Mouse (Mus musculus) ES-Bruce4 (cell line): Measurements from ENCODE around the gene Cdc42. TPM values are rescaled to one million over a fixed set of nuclear protein-coding genes. Genes with fewer than 3 reads are reported as not detected.

Experiments used
- H3K27ac ChIP-seq: 2 replicates; pipeline ENCODE4 v1.5.1; 2012; ENCODE audit warnings: low read length, inconsistent platforms; ENCODE audit not compliant: insufficient read depth
- H3K27me3 ChIP-seq: 2 replicates; pipeline ENCODE4 v1.6.1; 2012; ENCODE audit warnings: mild to moderate bottlenecking, low read length, inconsistent platforms; ENCODE audit not compliant: control insufficient read depth, poor library complexity, insufficient read depth, severe bottlenecking
- H3K36me3 ChIP-seq: 2 replicates; pipeline ENCODE4 v1.6.1; 2012; ENCODE audit warnings: inconsistent platforms, mild to moderate bottlenecking, low read length, moderate library complexity; ENCODE audit not compliant: control insufficient read depth, poor library complexity, insufficient read depth, severe bottlenecking
- H3K4me1 ChIP-seq: one replicate; pipeline ENCODE4 v1.8.1; 2011; ENCODE audit warnings: low read length; ENCODE audit not compliant: control insufficient read depth, insufficient read depth
- H3K4me3 ChIP-seq: 2 replicates; pipeline ENCODE4 v1.5.1; 2011; ENCODE audit warnings: low read depth, mild to moderate bottlenecking, low read length
- H3K9ac ChIP-seq: 2 replicates; pipeline ENCODE4 v1.6.1; 2012; ENCODE audit warnings: low read depth, mild to moderate bottlenecking, inconsistent platforms; ENCODE audit not compliant: poor library complexity, severe bottlenecking
- H3K9me3 ChIP-seq: replicated peaks from 2 replicates; pipeline ENCODE4 v1.6.1; 2012; ENCODE audit warnings: mild to moderate bottlenecking, low read length, inconsistent platforms; ENCODE audit not compliant: control insufficient read depth, poor library complexity, insufficient read depth, severe bottlenecking
- CTCF ChIP-seq: IDR thresholded peaks from one replicate; pipeline ENCODE4 v1.8.1; 2011; ENCODE audit warnings: low read depth, low read length
- EP300 ChIP-seq: IDR thresholded peaks from 2 replicates; pipeline ENCODE4 v1.6.1; 2011; ENCODE audit warnings: low read depth, low read length; ENCODE audit not compliant: insufficient read depth
- POLR2A ChIP-seq: IDR thresholded peaks from one replicate; pipeline ENCODE4 v1.8.1; 2011; ENCODE audit warnings: low read length; ENCODE audit not compliant: insufficient read depth
- polyA plus RNA-seq: library from polyadenylated mRNA; stranded (reverse); fragments of >200 nt; gene quantifications from 2 replicates; pipeline ENCODE4 v1.2.4, GENCODE M21; 2011; ENCODE audit warnings: low read depth; ENCODE audit not compliant: missing spikeins, insufficient read depth, insufficient read length

The Cdc42 gene
- polyA plus RNA-seq, 1 experiment: 476 TPM

DNA sequence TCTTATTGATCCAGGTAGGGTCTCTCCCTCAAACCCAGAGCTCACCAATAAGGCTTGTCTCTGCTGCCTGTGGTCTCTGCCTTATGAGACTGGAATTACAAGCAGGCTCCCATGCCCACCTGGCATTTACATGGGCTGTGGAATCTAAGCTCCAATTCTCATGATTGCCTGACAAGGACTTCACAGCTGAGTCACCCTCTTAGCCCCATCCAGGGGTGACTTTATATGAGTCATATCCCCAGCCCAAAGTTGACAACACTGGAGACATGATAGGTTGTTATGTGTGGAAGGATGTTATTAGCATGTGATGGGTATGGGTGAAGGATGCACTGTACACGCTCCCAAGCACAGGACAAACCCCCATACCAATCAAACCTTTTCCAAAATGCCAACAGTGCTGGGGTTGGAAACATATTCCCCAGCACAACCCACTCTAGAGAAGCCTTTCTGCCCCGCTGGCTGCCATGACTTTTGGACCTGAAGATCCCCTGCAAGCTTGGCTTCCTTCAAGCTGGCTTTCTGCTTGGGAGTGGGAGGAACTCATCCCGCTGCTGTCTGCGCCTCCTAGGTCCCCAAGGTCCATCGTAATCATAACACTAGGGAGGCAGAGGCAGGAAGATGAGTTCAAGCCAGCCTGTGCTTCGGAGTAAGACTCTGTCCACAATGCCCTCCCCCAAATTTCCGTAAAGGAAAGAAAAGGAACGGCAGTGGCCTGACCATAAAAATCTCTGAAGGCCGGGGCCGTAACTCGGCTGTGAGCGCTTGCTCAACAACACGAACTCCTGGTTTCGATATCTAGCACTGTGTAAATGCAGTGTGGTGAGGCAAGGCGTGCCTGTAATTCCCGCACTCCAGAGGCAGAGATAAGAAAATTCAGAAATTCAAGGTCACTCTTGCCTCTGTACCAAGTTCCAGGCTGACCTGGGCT lies 14.3 kb upstream of the Cdc42 start:
- Histone ChIP-seq H3K9ac (no peak overlapping the region), H3K4me1 (peaks cover 6% of the 10 kb centered on the region), H3K27ac (no peak overlapping the region), H3K27me3 (no peaks in the 10 kb centered on the region), H3K4me3 (no peak overlapping the region), H3K36me3 (no peaks in the 10 kb centered on the region), H3K9me3 (no peaks in the 10 kb centered on the region)
- TF ChIP-seq POLR2A (no peak), CTCF (no peak), EP300 (no peak)

- H3K27ac ChIP-seq: no peak overlapping the region
Measured at GRCm38 (mm10) chr4:137369954-137370750, 12.6 kb upstream of the Cdc42 start.

GRCm38 (mm10) chr4:137368198-137368597 lies 10.7 kb upstream of the Cdc42 start:
- no peak for TF ChIP-seq POLR2A
- TF ChIP-seq EP300: no peak
- Histone ChIP-seq H3K36me3 (no peaks in the 10 kb centered on the region), H3K27me3 (no peaks in the 10 kb centered on the region), H3K9me3 (no peaks in the 10 kb centered on the region), H3K4me1 (peaks cover 2% of the 10 kb centered on the region), H3K4me3 (no peak overlapping the region), H3K27ac (no peak overlapping the region), H3K9ac (no peak overlapping the region)

More at GRCm38 (mm10) chr4:137369954-137370750, 12.6 kb upstream of the Cdc42 start:
- Histone ChIP-seq H3K9me3 (no peaks in the 10 kb centered on the region), H3K27me3 (no peaks in the 10 kb centered on the region), H3K36me3 (no peaks in the 10 kb centered on the region), H3K4me3 (peak overlapping the region; percentile 44), H3K9ac (peak overlapping the region; percentile 65), H3K4me1 (peaks cover 6% of the 10 kb centered on the region)
- no peak for TF ChIP-seq CTCF
- 0 out of 2 replicates have a peak, but pooled peaks have one; percentile 6 for TF ChIP-seq EP300
- TF ChIP-seq POLR2A: no peak

DNA sequence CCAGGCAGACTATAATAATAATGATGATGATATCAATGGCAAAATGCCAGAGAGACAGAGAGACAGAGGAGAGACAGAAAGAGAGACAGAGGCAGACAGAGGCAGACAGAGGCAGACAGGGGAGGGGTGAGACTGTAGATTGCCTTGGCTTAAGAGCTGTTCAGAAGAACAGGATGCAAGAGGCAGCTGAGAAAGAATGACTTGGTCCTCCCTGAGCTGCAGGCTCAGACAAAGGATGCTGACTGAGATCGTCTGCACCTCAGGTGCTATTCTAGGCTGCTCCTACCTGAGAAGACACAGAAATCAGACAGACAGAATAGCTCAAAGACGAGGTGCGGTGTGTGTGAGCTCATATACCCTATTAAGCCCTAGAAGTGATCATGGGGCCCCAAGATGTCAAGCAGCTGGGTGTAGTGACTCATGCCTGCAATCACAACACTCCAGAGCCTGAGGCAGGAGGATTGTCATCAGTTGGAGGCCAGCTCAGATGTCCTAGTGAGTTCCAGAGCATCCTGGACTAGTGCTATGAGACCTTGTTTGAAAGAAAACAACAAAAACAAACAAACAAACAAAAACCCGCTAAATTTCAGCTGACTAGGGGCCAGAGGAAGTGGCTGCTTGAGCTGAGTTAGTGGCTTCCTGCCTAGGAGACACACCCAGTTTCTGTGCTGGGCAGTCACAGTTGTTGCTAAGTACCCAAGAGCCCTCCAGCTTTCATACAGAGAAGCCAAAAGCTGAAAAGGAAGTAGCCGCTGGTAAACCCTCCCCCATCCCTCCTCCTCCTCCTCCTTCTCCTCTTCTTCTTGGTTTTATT lies 10.0 kb upstream of the Cdc42 start:
- no peak overlapping the region for H3K9ac ChIP-seq
- H3K36me3 ChIP-seq: no peaks in the 10 kb centered on the region
- H3K4me1 ChIP-seq: peaks cover 2% of the 10 kb centered on the region
- H3K27ac ChIP-seq: no peak overlapping the region
- TF ChIP-seq EP300 (no peak), CTCF (no peak), POLR2A (no peak)
- no peaks in the 10 kb centered on the region for H3K27me3 ChIP-seq
- H3K9me3 ChIP-seq: no peaks in the 10 kb centered on the region
- no peak overlapping the region for H3K4me3 ChIP-seq

DNA sequence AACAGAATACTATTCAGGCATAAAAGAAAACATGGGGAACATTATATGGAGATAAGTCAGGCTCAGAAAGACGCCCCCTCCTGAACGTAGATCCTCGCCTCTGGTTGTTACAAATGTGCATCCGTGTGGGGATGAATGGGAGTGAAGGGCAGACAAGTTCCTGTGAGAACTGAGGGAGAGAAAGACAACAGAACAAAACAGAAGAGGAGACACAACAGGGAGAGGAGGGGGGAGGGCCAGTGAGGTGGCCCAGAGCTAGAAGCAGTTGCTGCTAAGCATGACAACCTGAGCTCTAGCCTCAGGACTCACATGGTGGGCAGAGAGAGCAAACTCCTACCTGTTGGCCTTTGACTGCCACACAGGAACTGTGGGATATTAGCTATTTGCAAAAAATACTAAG lies 8.6 kb upstream of the Cdc42 start:
- Histone ChIP-seq H3K9me3 (no peaks in the 10 kb centered on the region), H3K27ac (no peak overlapping the region), H3K4me1 (peaks cover 2% of the 10 kb centered on the region), H3K9ac (no peak overlapping the region), H3K27me3 (no peaks in the 10 kb centered on the region), H3K4me3 (no peak overlapping the region), H3K36me3 (no peaks in the 10 kb centered on the region)
- TF ChIP-seq CTCF: no peak
- TF ChIP-seq POLR2A: no peak
